Comparison of ENCODE assay signal across 16 mouse cellular contexts in the genomic region with DNA sequence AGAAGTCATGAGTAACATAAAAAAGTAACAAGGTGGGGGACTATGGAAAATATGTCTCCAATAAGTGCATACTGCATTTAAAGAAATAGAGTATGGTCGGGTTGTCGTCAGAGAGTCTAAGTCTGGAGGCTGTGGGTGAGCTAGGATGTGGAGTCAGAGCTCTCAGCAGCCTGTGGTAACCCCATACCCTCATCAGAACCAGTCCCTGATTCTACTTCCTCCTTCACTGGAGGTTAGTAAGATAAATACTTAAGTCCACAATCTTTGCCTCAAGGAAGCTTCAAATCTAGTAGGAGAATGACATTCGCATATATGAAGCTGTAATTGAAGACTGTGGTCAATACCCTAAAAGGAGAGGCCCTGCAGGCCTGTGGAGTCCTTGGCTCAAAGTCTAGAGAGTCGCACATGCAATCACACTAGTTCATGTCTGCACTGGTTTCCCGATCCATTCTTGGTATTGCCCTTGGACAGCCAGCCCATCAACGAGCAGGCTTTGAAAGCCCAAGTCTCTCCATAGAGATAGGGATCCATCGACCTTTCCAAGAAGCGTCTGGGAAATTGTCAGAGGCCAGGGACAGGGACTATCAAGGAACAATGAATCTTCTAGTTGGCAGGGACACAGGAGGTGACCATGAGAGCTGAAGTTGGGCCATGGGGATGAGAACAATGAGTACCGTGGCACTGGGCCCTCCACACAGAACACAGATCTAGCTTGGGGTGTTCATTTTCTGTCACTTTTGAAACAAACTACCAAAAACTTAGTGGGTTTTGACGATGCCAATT.
A peak's percentile ranks its signal among the peaks of the same experiment; 100 is the strongest.
DNase-seq lines count a peak whose midpoint lies in the region; ATAC-seq and TF ChIP-seq lines count a peak whose summit lies in the region.
"Had no signal": no experiment of that assay in that cellular context is flagged by ENCODE, and none has a peak within 500 bp of the region (broad histone marks: within the 10 kb centered on the region; RNA-seq: fewer than 3 reads in every experiment).

No protein-coding gene starts in this region.

- H3K4me3 ChIP-seq in midbrain, embryonic 10.5 days: no peak overlapping the region
- H3K4me3 ChIP-seq in midbrain, embryonic 15.5 days: no peak overlapping the region
- no peak overlapping the region for H3K4me3 ChIP-seq in forebrain, embryonic 12.5 days (replicated peaks)
- H3K4me3 ChIP-seq in limb, embryonic 14.5 days (replicated peaks; ENCODE audit: low read length): no peak overlapping the region
- H3K4me3 ChIP-seq: kidney, embryonic 15.5 days; liver, embryonic 15.5 days had no signal

- H3K36me3 ChIP-seq in midbrain, embryonic 10.5 days: peaks cover 7% of the 10 kb centered on the region; the same call in 1 of the 2 replicates
- H3K36me3 ChIP-seq in midbrain, embryonic 15.5 days (replicated peaks): no peaks in the 10 kb centered on the region
- no peaks in the 10 kb centered on the region for H3K36me3 ChIP-seq in forebrain, embryonic 12.5 days (replicated peaks)
- no peaks in the 10 kb centered on the region for H3K36me3 ChIP-seq in limb, embryonic 14.5 days (ENCODE audit: control insufficient read depth, insufficient read depth, low read length)
- H3K36me3 ChIP-seq: kidney, embryonic 15.5 days; liver, embryonic 15.5 days had no signal

- H3K27me3 ChIP-seq in midbrain, embryonic 10.5 days (ENCODE audit: low read depth, poor library complexity, severe bottlenecking): no peaks in the 10 kb centered on the region
- no peaks in the 10 kb centered on the region for H3K27me3 ChIP-seq in midbrain, embryonic 15.5 days (replicated peaks)
- no peaks in the 10 kb centered on the region for H3K27me3 ChIP-seq in forebrain, embryonic 12.5 days
- no peaks in the 10 kb centered on the region for H3K27me3 ChIP-seq in limb, embryonic 14.5 days (ENCODE audit: control insufficient read depth, insufficient read depth, low read length)
- H3K27me3 ChIP-seq: CH12.LX; kidney, embryonic 15.5 days; liver, embryonic 15.5 days had no signal

- no peak for TF ChIP-seq POLR2A in limb, embryonic 14.5 days (IDR thresholded peaks at IDR 0.05; ENCODE audit: borderline replicate concordance, extremely low read depth, insufficient read depth, insufficient read length)

- no peak for ATAC-seq in midbrain, embryonic 15.5 days (replicated peaks)
- ATAC-seq in forebrain, embryonic 12.5 days (ENCODE audit: low FRiP score): no peak
- ATAC-seq in limb, embryonic 14.5 days (ENCODE audit: low FRiP score, low read depth): no peak
- ATAC-seq: activated CD4-positive, CD25-positive, alpha-beta regulatory T cell, adult 4 months had no signal

- peak; percentile 87 to 92 for DNase-seq in adrenal gland, adult (ENCODE audit: inconsistent age in 2 of 2, low spot score in 1 of 2)
- DNase-seq in adrenal gland, adult 18-20 months (ENCODE audit: low spot score in 2 of 2): no peak
- DNase-seq in midbrain, embryonic 10.5 days (ENCODE audit: low spot score): no peak
- DNase-seq in limb, embryonic 14.5 days (ENCODE audit: low spot score): no peak
- DNase-seq in right cerebral cortex, postnatal 36 days (ENCODE audit: low spot score in 2 of 2): no peak
- no peak for DNase-seq in MN1 (ENCODE audit: low spot score)
- DNase-seq: cerebellum, adult 9-11 months; heart, adult 11 months; lung, postnatal 10 days; right cerebral cortex, postnatal 4 days had no signal

- no peak overlapping the region for H3K9ac ChIP-seq in midbrain, embryonic 15.5 days
- no peak overlapping the region for H3K9ac ChIP-seq in forebrain, embryonic 12.5 days
- no peak overlapping the region for H3K9ac ChIP-seq in limb, embryonic 14.5 days (ENCODE audit: low read depth, low read length, severe bottlenecking)
- H3K9ac ChIP-seq: kidney, embryonic 15.5 days; liver, embryonic 15.5 days had no signal

- H3K9me3 ChIP-seq in midbrain, embryonic 10.5 days (replicated peaks): no peaks in the 10 kb centered on the region; the same call in 1 of the 2 replicates
- no peaks in the 10 kb centered on the region for H3K9me3 ChIP-seq in midbrain, embryonic 15.5 days
- 0 out of 2 replicates have a peak, but pooled peaks cover 3% of the 10 kb centered on the region for H3K9me3 ChIP-seq in forebrain, embryonic 12.5 days
- no peaks in the 10 kb centered on the region for H3K9me3 ChIP-seq in limb, embryonic 14.5 days (ENCODE audit: control insufficient read depth, low read length)
- H3K9me3 ChIP-seq: kidney, embryonic 15.5 days; liver, embryonic 15.5 days had no signal

- WGBS in midbrain, embryonic 10.5 days: 91% methylated on average over 10 of the region's 10 CpGs
- WGBS in midbrain, embryonic 15.5 days: 95% methylated on average over 10 of the region's 10 CpGs
- 91% methylated on average over 10 of the region's 10 CpGs for WGBS in forebrain, embryonic 12.5 days
- 90% methylated on average over 10 of the region's 10 CpGs for WGBS in limb, embryonic 14.5 days

- H3K4me1 ChIP-seq in midbrain, embryonic 10.5 days: peaks cover 68% of the 10 kb centered on the region
- H3K4me1 ChIP-seq in midbrain, embryonic 15.5 days: peaks cover 12% of the 10 kb centered on the region
- H3K4me1 ChIP-seq in forebrain, embryonic 12.5 days: peaks cover 32% of the 10 kb centered on the region
- peaks cover 21% of the 10 kb centered on the region for H3K4me1 ChIP-seq in limb, embryonic 14.5 days (ENCODE audit: control insufficient read depth, insufficient read depth, low read length)

- H3K4me2 ChIP-seq in midbrain, embryonic 15.5 days: no peak overlapping the region
- H3K4me2 ChIP-seq in forebrain, embryonic 12.5 days: no peak overlapping the region
- no peak overlapping the region for H3K4me2 ChIP-seq in limb, embryonic 14.5 days (replicated peaks; ENCODE audit: low read depth, low read length, severe bottlenecking)
- H3K4me2 ChIP-seq: kidney, embryonic 15.5 days; liver, embryonic 15.5 days had no signal

- H3K27ac ChIP-seq in midbrain, embryonic 10.5 days (replicated peaks): peak overlapping the region; percentile 88
- no peak overlapping the region for H3K27ac ChIP-seq in midbrain, embryonic 15.5 days
- H3K27ac ChIP-seq in forebrain, embryonic 12.5 days: peak overlapping the region; percentile 93
- 0 out of 2 replicates have a peak overlapping the region, but pooled peaks have one; percentile 26 for H3K27ac ChIP-seq in limb, embryonic 14.5 days (replicated peaks; ENCODE audit: low read depth, low read length)
- H3K27ac ChIP-seq: liver, embryonic 15.5 days had no signal

Comparison
In these comparisons a context has a peak if more than half of its experiments do, and no peak if none do; other contexts are left out.
1. DNase-seq: peak in adrenal gland, adult (2 of 2); none in adrenal gland, adult 18-20 months (0 of 2), midbrain, embryonic 10.5 days (single experiment), limb, embryonic 14.5 days (single experiment), right cerebral cortex, postnatal 36 days (0 of 2) and MN1 (single experiment).